8 mouse cellular contexts compared by ENCODE assay signal in genomic region chrX:75875566-75875965, GRCm38 (mm10). TPM values are rescaled to one million over a fixed set of nuclear protein-coding genes. Genes with fewer than 3 reads are reported as not detected.
DNase-seq lines count a peak whose midpoint lies in the region; ATAC-seq and TF ChIP-seq lines count a peak whose summit lies in the region.

No protein-coding gene starts in this region.

- no peak for TF ChIP-seq CTCF in layer of hippocampus, adult 2 months (conservative IDR thresholded peaks at IDR 0.05)

- DNase-seq in layer of hippocampus, adult 2 months (ENCODE audit: low spot score in 2 of 2) = no peak
- DNase-seq in layer of hippocampus, adult 9-10 months (ENCODE audit: low spot score) = no peak
- peak; percentile 11 for DNase-seq in neural tube, embryonic 10.5 days (ENCODE audit: extremely low spot score, low spot score)
- DNase-seq in right cerebral cortex, adult 2 months (ENCODE audit: low spot score in 2 of 2) = no peak
- no peak for DNase-seq in embryo, embryonic 10 days (ENCODE audit: low spot score)

- 0 out of 2 replicates have a peak, but pooled peaks cover 2% of the 10 kb centered on the region for H3K4me1 ChIP-seq in embryonic facial prominence, embryonic 13.5 days
- no peaks in the 10 kb centered on the region for H3K4me1 ChIP-seq in intestine, embryonic 16.5 days (ENCODE audit: control insufficient read depth, insufficient read depth, low read length)

- H3K9ac ChIP-seq in embryonic facial prominence, embryonic 13.5 days = no peak overlapping the region
- H3K9ac ChIP-seq in intestine, embryonic 16.5 days (ENCODE audit: low read depth, low read length) = no peak overlapping the region

- H3K27ac ChIP-seq in layer of hippocampus, adult 2 months = no peak overlapping the region
- no peak overlapping the region for H3K27ac ChIP-seq in embryonic facial prominence, embryonic 13.5 days
- H3K27ac ChIP-seq in intestine, embryonic 16.5 days (ENCODE audit: low read length) = no peak overlapping the region

- no peak for ATAC-seq in embryonic facial prominence, embryonic 13.5 days (ENCODE audit: insufficient number of reproducible peaks, insufficient read depth, low FRiP score, low TSS enrichment, low read depth)
- ATAC-seq in intestine, embryonic 16.5 days = no peak
- ATAC-seq in CD4-positive, CD25-positive, alpha-beta regulatory T cell, adult 4 months = no peak

- peak overlapping the region; percentile 67 for H3K4me3 ChIP-seq in layer of hippocampus, adult 2 months
- H3K4me3 ChIP-seq in embryonic facial prominence, embryonic 13.5 days = peak overlapping the region; percentile 51
- peak overlapping the region; percentile 55 for H3K4me3 ChIP-seq in intestine, embryonic 16.5 days (ENCODE audit: low read length)

- no peaks in the 10 kb centered on the region for H3K36me3 ChIP-seq in embryonic facial prominence, embryonic 13.5 days
- H3K36me3 ChIP-seq in intestine, embryonic 16.5 days (ENCODE audit: control insufficient read depth, insufficient read depth, low read length) = no peaks in the 10 kb centered on the region

- 30% methylated on average over 5 of the region's 5 CpGs for WGBS in embryonic facial prominence, embryonic 13.5 days
- WGBS in intestine, embryonic 16.5 days = 21% methylated on average over 5 of the region's 5 CpGs

- H3K9me3 ChIP-seq in embryonic facial prominence, embryonic 13.5 days = no peaks in the 10 kb centered on the region
- no peaks in the 10 kb centered on the region for H3K9me3 ChIP-seq in intestine, embryonic 16.5 days (ENCODE audit: control insufficient read depth, low read length)

- H3K27me3 ChIP-seq in embryonic facial prominence, embryonic 13.5 days = peaks cover 20% of the 10 kb centered on the region; the same call in 1 of the 2 replicates
- no peaks in the 10 kb centered on the region for H3K27me3 ChIP-seq in intestine, embryonic 16.5 days (replicated peaks; ENCODE audit: control insufficient read depth, insufficient read depth, low read length)

- peak overlapping the region; percentile 60 for H3K4me2 ChIP-seq in embryonic facial prominence, embryonic 13.5 days
- peak overlapping the region; percentile 57 for H3K4me2 ChIP-seq in intestine, embryonic 16.5 days (ENCODE audit: low read depth, low read length)

RNA-seq across cellular contexts. Expression of gene Pls3, which starts 0.6 kb away (rescaled TPM):
- 100 to 1,000 TPM; 202 to 204 TPM for total RNA-seq in layer of hippocampus, adult 2 months (2021)
- polyA plus RNA-seq in embryonic facial prominence, embryonic 13.5 days (2015; fragmentation: Nextera tagmentation; extraction: Ambion mirVana) = 101 and 107 TPM in 2 replicates
- 55.4 and 56.9 TPM in 2 replicates for polyA plus RNA-seq in intestine, embryonic 16.5 days (2015; fragmentation: Nextera tagmentation; extraction: Ambion mirVana)
- polyA plus RNA-seq in CD4-positive, CD25-positive, alpha-beta regulatory T cell, adult 4 months (2017; shearing (Covaris generic)) = 1 to 10 TPM in 1 of 2 experiments, under 1 TPM in 1; 0.63 to 1.6 TPM

Comparison
In these comparisons a context has a peak if more than half of its experiments do, and no peak if none do; other contexts are left out.
1. RNA of gene Pls3, which starts 0.6 kb away (polyA plus RNA-seq): 101 to 107 TPM in embryonic facial prominence, embryonic 13.5 days and 55.4 to 56.9 TPM in intestine, embryonic 16.5 days; 0.63 to 1.6 TPM in CD4-positive, CD25-positive, alpha-beta regulatory T cell, adult 4 months; every median in the first group is over 10 times any median in the second.
2. Peak in every context shown above with its lines, with median percentiles within 50 percentile points of each other: H3K4me3 ChIP-seq.